9 mouse cellular contexts compared by ENCODE assay signal in genomic region chr6:51009526-51010340, GRCm38 (mm10).
DNase-seq lines count a peak whose midpoint lies in the region; TF ChIP-seq lines count a peak whose summit lies in the region.
"Had no signal": no experiment of that assay in that cellular context is flagged by ENCODE, and none has a peak within 500 bp of the region (broad histone marks: within the 10 kb centered on the region; RNA-seq: fewer than 3 reads in every experiment).

No protein-coding gene starts in this region.

- peaks cover 3% of the 10 kb centered on the region for H3K4me1 ChIP-seq in lung, adult 2 months (ENCODE audit: control insufficient read depth, insufficient read depth, low read length)

- TF ChIP-seq CTCF in lung, adult 2 months (IDR thresholded peaks at IDR 0.05; ENCODE audit: insufficient read depth, low read length), result no peak

- 55% methylated on average over 14 of the region's 14 CpGs for WGBS in lung, adult 2 months

- DNase-seq in gastrocnemius, adult 18-20 months (ENCODE audit: low spot score), result peak; percentile 67
- DNase-seq in gastrocnemius, postnatal 10 days, result no peak
- DNase-seq in lung, postnatal 36 days, result peak; percentile 23
- no peak for DNase-seq in lung, adult 2 months
- DNase-seq in gastrocnemius, postnatal 25 days, result peak; percentile 77
- DNase-seq in skeletal muscle tissue, adult 2 months (ENCODE audit: low read depth, low spot score), result peak; percentile 83
- no peak for DNase-seq in embryo, embryonic 10 days (ENCODE audit: low spot score)
- DNase-seq in urinary bladder, adult 18-20 months (ENCODE audit: low spot score in 2 of 2), result no peak
- DNase-seq: right cerebral cortex, postnatal 4 days had no signal

- TF ChIP-seq POLR2A in lung, adult 2 months (IDR thresholded peaks at IDR 0.05; ENCODE audit: borderline replicate concordance, extremely low read depth, low read depth, low read length), result no peak

- no peak overlapping the region for H3K4me3 ChIP-seq in lung, adult 2 months (replicated peaks; ENCODE audit: extremely low read depth, low read depth, low read length)

Comparison
In these comparisons a context has a peak if more than half of its experiments do, and no peak if none do; other contexts are left out.
1. DNase-seq: peak in gastrocnemius, adult 18-20 months (single experiment), lung, postnatal 36 days (single experiment), gastrocnemius, postnatal 25 days (single experiment) and skeletal muscle tissue, adult 2 months (single experiment); none in gastrocnemius, postnatal 10 days (single experiment), lung, adult 2 months (single experiment), embryo, embryonic 10 days (single experiment) and urinary bladder, adult 18-20 months (0 of 2).